Mouse (Mus musculus): ENCODE data around the gene Notch1.

GRCm38 (mm10) chr2:26460097-26460646 lies 56.3 kb downstream of the Notch1 start:
- TF ChIP-seq POLR2A (IDR thresholded peaks at IDR 0.05; ENCODE audit: control insufficient read depth, extremely low read depth, insufficient read depth, low read length, poor library complexity): no peak
- TF ChIP-seq CTCF (IDR thresholded peaks at IDR 0.05; ENCODE audit: borderline replicate concordance, control insufficient read depth, extremely low read depth, insufficient read depth, low read length, poor library complexity): no peak
